Mouse (Mus musculus): ENCODE data around the gene Mrtfb.

Gene Mrtfb

DNA sequence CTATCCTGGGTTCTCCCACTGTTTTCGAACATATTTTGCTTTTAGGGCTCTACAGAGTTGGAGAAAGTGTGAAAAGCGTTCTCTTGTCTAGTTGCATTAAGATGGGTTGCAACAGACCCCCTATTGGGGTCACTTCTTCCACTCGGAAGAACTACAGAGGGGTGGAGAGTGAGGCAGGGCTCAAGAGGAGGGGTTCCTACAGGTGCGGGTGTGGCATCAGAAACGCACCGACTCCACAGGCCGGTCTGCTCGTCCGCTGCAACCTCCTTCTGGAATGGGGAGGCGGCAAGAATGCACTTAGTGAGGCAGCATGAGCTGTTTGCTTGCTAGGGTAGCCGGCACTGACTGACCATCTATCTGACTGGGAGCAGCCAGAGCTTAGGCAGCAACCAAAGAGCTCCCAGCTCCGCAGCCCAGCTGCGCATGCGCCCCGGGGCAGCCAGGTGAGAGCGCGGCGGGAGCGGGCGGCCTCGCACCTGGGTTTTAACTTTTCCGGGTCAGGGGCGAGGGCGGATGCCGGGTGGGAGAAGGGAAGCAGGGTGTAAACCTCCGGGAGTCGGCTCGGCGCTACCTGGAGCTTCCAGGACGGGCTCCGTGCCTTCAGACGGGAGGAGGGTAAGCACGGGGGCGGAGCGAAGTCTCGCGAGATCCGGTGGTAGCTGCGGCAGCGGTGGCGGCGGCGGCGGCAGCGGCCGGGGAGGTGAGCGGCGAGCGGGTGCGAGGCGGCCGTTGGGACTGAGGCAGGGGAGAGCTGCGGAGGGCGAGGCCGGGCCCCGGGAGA, at the start of gene Mrtfb:
Gene Mrtfb (plus strand): TSS at position 627 of the 781 bp plus-strand sequence.
- peak; percentile 52 for DNase-seq (ENCODE audit: low read depth, low spot score)

DNA sequence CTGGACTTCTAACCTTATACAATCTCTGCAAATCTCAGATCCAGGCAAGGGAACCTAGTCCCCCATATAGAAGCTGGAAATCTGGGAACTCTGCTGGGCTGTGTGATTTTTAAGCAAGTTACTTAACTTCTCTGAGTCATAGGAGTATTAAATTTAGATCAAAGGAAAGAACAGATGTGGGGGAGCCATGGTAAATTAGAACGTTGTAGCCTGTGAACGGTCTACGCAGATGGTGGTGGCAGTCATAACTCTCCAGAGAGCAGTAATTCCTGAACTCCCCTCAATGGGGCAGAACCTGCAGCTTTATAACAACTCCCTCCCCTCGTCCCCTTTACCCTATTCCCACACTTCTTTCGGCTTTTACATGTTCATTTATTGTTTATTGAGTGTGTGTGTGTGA, 48.6 kb upstream of the Mrtfb start:
- no peak for DNase-seq (ENCODE audit: low read depth, low spot score)

DNA sequence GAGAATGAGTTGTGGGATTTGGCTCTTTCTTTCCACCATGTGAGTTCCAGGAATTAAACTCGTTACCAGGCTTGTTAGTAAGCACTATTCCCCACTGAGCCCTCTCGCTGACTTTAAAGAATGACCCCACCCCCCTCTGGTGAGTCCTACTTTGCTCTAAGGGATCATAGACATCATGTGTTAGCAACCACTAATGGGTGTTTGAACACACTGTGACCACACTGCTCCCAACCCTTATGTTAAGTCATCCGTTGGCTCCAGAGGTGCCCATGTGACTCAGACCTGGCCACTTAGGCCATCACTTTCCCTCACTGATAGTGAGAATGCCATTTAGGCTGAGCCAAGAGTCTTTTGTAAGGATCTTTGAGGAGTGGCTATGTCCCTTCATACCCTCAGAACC, 48.2 kb upstream of the Mrtfb start:
- DNase-seq (ENCODE audit: low read depth, low spot score), result no peak

DNA sequence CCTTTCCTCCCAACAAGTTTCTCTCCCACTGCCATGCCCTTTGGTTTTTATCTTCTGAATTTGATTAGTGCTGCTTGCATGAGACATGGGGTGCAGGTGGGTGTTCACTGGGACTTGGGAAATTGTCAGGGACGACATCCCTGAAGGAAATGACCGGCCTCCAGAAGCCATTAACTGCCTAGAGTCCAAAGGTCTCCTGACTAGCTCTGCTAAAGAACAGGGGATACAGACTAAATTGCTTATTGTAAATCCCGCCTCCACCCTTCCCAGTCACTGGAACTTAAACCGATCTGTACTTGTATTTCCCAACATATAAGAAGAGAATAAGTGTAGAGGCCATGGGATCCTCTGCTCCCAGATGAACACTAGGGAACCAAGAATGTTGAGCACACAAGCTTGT, 43.5 kb upstream of the Mrtfb start:
- no peak for DNase-seq (ENCODE audit: low read depth, low spot score)

DNA sequence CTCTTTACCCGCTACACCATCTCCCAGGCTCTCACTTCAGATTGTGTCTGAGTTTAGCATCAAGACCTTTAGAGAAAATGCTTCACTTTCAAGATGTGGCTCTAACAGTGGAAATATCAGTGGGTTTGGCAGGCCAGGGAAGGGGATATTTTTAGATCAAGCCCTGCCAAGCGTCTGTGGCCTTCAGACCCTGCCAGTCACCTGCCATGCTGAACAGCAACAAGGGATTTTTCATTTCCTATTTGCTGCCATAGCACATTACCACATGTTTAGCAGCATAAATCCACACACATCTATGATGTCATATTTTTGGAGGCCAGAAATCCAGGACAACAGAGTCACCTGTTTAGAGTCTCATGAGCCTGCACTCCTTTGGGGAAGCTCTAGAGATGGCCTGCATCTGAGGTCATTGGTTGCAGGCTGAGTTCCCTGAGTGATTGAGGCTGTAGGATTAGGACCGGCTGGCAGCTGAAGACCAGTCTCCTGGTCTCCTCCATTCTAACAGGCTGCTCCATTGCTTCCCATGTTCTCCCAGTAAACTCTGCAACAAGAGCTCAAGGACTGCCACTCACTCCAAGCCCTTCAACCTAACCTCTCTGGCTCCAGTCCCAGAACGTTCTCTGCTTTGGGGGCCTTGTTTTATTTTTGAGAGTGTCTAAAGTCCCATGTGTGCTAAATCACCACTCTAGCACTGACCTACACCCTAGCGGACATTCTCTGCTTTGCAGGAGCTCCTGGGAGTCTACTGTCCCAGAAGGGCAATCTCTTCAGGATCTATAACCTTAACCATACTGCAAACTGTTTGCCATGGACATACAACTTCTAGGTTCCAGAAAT, 39.9 kb upstream of the Mrtfb start:
- no peak for DNase-seq (ENCODE audit: low read depth, low spot score)

DNA sequence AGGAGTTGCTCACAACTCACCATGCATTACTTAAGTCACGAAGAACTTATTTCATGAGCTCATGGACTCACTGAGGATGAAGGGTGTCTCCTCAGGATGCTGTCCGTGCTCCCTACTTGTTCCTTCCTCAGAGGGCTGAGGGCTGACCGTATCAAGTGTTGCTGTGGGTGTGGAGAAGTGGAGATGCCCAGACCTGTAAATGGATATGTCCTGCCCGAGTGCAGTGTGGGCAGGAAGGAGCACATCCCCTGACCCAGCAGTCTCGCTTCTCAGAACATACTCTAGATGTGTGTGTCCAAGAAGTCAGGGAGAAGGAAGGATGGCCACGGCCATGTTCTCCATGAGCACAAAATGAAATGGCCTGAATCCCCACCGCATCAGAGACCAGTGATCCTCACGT, 38.3 kb upstream of the Mrtfb start:
- no peak for DNase-seq (ENCODE audit: low read depth, low spot score)

DNA sequence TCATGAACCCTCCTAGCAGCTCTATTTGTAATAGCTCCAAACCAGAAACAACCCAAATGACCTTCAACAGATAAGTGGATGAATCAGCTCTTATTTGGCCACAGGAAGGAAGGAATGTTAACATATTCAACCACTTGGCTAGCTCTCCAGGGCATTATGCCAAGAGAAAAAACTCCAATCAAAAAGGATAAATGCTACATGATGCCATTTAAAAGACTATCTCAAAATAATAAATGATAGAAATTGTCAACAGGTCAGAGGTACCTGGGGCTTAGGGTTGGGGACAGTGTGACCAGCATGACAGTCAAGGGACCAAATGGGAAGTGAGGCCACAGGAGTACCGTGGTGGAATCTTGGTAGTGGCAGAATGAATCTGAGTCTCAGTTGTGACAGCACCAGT, 34.8 kb upstream of the Mrtfb start:
- no peak for DNase-seq (ENCODE audit: low read depth, low spot score)

DNA sequence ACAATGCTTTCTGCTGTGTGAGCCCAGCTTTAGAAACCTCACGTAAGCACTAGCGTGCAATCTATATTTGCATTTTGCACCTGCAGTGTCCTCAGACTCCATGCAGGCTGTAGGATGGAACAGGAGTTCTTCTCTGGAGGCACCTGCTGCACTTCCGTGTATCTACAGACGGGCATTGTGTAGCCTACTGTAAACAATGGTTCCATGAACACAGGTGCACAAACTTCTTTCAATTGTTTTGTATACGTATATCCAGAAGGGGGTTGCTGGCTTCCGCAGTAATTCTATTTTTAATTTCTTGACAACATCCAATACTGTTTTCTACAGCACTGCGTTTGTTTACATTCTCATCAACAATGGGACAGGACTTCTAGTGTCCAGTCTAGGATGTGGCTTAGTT, 24.2 kb upstream of the Mrtfb start:
- DNase-seq (ENCODE audit: low read depth, low spot score), result no peak

DNA sequence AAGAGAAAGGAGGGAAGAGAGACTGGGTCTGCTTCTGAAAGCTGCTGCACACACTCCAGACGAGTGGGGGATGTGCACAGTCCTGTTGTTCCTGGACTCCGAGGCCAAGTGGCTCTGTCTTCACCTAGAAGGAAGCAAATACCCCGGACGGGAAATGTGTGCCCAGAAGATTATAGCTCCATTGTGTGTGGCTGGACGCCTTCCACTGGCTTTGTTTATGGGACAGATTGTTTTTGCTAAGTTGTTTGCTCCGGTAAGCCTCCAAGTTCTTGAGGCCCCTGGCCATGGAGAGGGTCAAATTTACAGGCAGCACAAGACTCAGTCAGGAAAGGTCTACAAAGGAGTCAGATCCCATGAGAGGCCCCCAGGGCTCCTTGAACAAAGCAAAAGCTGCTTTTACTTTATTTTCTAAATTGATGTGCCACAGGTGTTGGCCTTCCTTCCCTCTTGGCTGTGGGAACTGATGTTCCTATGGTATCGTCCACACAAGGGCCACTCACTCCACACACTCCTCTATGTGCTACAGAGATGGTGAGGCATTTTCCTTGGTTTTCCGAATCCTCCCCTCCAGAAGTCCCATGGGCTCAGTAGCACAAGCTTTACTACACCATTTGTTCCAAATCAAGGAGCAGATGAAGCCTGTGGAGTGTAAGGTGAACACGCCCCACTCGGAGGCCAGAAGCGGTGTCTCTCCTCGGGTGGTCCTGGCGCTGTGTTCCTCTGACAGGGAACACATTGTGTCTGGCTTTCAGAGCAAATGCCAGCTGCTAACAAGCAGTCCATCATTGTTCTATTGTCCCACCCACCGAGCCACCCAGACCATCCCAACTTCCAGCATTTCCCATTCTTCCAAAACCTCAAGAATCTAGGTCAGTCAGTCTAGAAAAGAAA, 23.1 kb upstream of the Mrtfb start:
- no peak for DNase-seq (ENCODE audit: low read depth, low spot score)

DNA sequence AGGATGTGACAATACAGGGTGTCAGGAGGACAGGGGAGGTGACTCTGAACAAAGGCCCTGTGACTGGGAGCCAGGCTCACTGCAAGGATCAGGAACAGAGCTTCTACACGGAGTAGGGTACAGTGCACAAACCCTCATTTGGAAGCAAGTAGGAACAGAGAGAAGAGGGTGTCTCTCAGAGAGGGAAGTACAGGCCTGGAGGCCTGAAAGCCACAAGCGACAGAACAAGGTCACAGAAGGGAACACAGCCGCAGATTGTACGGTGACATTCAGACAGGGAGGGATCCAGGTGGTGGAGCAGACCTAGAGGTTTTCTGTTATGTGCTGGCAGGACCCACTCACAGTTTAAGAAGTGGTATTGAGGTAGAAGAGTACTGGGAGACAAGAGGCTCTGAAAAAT, 17.2 kb upstream of the Mrtfb start:
- DNase-seq (ENCODE audit: low read depth, low spot score), result no peak

DNA sequence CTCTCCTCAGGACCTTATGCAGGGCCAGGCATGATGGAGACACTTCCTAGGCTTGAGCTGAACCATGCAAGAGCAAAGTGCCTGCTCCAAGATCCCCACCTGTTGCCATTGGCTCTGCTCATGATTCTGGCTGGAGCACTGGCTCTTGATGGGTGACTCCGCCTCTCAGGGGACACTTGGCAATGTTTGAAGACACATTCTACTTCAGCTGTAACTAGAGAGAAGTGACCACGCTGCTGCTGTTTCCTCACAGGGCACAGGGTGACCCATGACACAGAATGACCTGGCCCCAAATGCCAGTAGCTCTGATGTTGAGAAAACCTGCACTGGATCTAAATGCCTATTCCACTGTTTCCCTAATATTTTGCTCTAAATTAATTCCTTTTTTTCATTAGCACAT, 16.7 kb upstream of the Mrtfb start:
- DNase-seq (ENCODE audit: low read depth, low spot score), result no peak

DNA sequence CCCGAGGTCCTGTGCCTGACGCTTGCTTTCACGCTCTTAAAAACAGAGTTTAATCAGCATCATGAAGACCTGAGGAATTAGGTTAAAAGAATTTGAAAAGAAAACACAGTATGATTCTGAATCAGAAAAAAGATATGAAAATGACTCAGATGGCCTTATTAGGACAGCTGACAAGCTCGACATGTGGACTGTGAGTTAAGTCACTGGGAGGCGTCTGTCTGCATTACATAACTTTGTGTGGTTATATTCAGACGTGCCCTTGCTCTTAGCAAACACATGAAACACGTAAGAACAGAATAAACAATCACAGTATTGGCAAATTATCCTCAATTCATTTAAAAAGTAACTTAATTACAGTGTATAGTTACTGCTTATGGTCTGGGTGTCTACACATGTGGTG, 16.0 kb upstream of the Mrtfb start:
- no peak for DNase-seq (ENCODE audit: low read depth, low spot score)

DNA sequence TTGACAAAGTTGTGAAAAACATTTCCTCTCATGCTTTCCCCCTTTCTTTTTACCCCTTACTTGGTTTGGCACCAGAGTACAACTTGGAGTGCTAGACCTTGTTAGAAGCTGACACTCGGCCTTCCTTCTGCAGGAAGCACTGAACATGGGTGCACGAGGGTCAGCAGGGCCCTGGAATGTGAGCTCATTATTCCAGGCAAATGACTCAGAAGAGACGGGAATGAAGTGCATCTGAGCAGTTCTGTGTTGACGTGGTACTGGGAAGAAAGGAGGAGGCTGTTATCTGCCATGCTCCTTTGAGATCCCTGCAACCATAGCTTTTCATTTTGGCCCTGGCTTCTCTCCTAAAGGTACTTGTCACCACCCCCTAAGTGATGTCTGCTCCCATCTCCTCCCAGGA, 10.6 kb upstream of the Mrtfb start:
- no peak for DNase-seq (ENCODE audit: low read depth, low spot score)

DNA sequence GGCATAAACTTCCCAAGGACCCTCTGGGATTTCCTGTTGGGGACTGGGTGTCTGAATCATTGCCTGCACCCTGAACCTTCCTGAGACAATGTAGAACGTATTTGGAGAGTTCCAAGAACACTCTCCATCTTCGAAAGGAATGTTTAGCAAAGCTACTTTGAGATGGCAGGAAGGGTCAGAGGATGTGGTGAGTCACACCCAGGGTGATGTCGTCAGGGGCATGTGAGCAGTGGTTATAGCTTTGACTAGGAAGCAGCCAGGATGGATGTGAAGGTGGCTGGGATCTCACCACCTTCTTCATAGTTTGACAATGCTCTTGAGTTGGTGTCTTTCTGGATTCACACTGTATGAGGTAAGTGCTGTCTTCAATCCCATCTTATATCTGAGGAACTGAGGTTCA, 9.4 kb upstream of the Mrtfb start:
- no peak for DNase-seq (ENCODE audit: low read depth, low spot score)

DNA sequence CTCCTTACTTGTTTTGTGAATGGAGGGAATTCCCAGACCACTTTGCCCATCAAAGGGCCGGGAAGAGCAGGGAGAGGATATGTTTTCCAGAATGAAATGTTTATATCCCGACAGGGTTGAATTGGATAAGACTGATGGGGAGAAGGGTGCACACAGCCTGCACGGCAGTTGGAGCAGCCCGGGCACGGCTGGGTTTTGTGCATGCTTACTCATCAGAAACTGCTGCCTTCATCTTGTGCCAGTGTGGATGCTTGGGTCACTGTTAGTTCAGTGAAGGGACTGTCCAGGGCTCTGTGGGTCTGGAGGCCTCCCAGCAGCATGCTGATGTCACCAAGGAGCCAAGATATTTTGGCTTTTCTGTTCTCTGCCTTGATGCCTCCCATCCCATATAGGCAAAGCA, 6.2 kb upstream of the Mrtfb start:
- DNase-seq (ENCODE audit: low read depth, low spot score), result no peak

DNA sequence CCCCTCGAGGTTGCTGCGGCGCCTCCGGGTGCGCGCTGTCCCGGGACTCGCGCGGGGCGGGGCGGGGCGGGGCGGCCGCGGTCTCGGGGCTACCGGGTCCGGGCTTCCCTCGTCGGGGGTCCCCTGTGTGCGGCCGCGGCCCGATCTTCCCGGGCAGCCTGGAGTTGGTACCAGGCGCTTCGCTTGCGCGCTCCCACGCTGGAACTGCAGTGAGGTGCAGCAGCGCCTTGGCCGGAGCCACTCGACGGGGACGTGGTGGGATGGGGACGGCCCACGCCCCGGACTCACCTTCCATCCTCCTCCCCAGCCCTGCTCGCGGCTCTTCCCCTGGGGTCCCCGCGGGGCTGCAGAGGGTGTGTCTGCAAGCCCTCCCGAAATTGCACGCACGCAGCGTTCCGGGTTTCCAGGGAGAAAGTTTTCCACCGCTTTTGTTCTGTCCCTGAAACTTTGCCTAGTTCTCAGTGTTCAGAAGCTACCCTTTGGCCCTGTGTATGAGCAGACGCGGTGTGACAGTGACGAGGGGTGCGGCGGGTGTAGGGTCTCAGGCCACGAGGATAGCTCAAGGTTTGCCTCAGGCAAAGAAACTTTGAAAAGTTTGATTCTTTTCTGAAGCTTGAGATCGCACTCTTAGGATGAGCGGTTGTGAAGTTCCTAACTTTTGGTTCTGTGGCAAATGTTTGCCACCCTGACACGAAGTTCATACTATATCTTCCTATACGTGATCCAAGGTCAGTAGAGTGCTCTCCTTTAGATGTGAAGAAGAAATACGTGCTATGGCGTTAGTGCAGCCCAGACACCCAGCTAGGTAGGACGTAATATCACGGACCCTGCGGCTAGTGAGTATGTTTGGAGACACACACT, 616 bp downstream of the Mrtfb start:
- DNase-seq (ENCODE audit: low read depth, low spot score), result no peak

DNA sequence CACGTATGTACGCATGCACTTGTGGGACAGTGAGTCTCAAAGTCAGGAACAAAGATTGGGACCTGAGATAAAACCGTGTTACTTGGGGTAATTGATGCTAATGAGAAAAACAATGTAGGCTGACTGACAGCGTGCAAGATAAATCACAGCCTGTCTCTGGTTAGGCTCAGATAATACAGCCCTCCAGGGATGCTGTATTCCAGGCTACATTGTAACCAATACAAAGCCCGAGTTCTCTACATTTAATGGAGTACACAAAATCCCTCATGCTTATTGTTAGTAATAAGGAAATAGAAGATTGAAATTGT, 1.2 kb downstream of the Mrtfb start:
- no peak for DNase-seq (ENCODE audit: low read depth, low spot score)

DNA sequence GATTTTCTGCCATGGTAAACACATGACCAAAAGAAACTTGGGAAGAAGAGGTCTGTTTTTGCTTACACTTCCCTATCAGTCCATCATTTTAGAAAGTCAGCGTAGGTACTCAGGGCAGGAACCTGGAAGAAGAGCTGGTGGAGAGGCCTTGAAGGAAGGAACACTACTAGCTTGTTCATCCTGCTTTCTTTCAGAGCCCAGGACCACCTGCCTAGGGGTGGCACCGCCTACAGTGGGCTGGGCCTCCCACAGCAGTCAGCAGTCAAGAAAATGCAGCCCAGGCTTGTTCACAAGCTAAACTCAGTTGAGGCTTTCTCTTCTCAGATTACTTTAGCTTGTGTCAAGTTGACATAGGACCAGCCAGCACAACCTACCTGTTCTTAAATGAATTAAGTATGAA, 2.7 kb downstream of the Mrtfb start:
- DNase-seq (ENCODE audit: low read depth, low spot score), result no peak

DNA sequence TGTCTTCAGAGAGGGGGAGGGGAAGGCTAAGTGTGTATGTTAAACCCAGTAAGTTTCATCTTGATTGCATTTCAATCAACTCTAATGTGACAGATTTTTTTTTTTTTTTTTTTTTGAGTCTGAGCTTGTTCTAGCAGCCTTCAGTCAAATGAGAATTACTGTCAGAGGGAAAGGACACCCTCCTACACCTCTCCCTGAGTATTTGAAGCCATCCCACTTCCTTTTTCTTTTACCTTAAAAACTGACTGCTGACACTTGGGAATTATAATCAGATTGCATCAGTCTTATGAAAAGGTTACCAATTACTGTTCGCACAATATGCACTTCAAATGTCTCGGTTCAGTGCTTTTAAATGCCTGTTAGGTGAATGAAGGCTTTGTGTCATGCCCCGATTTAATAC, 10.0 kb downstream of the Mrtfb start:
- DNase-seq (ENCODE audit: low read depth, low spot score), result no peak

DNA sequence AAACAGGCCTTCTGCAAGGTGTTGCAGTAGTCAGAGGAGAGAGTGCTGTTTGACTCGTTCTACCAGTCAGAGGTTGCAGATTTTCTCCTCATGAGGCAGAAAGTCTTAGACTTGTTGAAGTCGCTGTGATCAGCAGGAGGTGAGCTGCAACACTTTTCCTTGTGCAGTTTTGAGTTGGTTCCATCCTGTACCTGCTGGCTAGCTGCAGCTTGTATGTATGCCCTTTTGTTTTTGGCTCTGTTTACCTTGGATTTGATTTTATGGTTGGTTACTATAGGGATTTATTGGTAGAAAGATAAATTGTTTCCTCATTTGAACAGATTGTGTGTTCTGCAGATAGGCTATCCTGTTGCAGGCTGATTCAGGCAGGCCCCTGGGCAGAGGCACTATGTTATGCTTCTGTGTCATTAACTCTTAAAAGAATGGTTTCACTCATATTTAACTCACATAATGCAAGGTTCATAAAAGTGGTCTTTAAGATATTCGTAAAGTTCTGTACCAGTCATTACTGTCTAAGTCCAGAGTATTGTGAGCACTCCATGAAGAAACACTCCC, 11.1 kb downstream of the Mrtfb start:
- DNase-seq (ENCODE audit: low read depth, low spot score), result no peak

DNA sequence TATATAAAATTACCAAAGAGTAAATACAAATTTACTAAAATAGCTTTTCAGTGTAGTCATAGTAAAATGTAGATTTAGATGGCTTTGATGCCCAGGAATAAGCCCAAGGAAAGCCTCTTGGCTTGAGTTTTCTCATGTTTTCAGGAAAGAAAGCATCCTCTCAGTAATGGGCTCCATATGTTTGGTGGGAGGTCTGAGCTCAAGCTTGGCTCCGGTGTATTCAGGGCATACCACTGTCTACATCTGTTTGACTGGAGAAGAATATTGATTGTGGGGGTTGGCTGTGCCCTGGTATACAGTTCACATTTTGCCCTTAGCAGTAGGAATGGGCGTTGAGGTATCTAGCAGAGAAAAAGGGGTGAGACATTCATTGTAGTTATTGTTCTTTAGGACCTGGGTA, 13.1 kb downstream of the Mrtfb start:
- DNase-seq (ENCODE audit: low read depth, low spot score), result no peak

All from WW6 (cell line).